Mouse (Mus musculus) adrenal gland, adult 2 months (tissue): ENCODE data around the gene Fat3. TPM values are rescaled to one million over a fixed set of nuclear protein-coding genes. Genes with fewer than 3 reads are reported as not detected.

Source experiments
- DNase-seq: peaks from one replicate; pipeline ENCODE4 v3.0.0; 2021
- polyA plus RNA-seq: library from polyadenylated mRNA; depleted of rRNA; stranded (reverse); fragments of >200 nt; gene quantifications from 2 replicates; pipeline ENCODE4 v1.2.3, GENCODE M21; 2012
- total RNA-seq, 2 experiments: library from RNA; stranded (reverse); gene quantifications; 2 replicates each; pipeline ENCODE4 v1.2.3; 2021

Gene Fat3
- total and polyA plus RNA-seq, 3 experiments = 0.99 to 3.0 (median 2.5) TPM

DNA sequence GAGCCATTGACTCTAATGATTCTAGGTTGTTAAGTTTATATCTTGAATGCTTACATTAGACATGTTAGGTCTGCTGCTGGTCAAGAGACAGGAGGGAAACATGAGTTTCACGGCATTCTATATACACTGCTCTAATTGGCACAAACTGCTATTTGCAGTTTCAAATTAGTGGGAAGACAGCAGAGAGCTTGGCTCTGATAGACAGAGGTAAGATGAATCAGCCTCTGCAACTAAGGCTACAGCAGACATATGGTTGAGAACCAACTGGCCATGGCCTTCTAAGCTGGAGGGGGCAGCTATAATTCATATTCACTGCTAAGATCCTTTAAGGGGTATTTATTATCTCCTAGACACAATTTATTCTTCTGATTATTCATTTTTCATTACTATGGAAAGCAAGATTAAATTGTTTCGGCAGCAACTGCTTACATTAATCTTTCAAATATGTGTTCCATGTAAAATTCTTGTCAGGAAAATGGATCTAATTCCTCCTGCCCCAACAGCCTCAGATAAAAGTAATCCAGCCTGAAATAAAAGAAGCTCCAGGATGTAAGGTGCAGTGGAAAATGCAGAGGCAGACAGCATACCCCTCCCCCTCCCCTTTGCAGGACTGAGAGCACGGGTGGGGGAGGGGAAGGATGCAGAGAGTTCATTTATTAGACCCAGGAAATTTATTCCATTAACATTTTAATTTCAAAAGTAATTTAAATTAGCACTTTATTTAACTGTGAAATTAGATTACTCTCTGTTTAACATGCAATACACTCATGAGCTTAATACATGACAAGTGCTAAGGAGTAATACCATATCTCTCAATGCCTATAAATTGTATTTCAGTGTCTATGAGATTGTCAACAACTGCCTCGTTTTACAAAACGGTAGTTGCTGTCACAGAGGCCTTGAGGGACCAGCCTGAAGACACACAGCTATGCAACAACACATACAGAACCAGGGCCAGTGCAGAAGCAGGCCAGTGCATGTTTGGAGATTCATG is 189.9 kb downstream of the Fat3 start:
- DNase-seq = no peak

DNA sequence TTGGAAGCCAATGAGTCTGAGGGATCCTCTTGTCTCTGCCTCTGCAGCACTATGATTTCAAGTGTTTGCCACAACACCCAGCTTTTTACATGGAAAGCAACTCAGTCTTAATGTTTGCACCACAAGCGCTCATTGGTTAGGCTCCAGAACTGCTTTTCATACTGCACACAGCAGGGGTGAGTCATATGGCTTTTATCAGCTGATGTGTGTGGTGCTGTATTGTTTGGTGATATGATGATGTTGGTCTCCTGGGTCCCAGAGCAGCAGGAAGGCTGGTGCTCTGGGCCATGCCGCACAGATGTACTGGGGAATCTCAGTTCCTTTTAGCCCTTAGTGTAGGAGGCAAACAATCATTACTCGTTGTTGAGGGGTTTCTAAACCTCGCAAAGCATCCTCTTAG is 190.8 kb downstream of the Fat3 start:
- no peak for DNase-seq

- no peak for DNase-seq
Observed at GRCm38 (mm10) chr9:16307789-16308188, 193.3 kb downstream of the Fat3 start.

DNA sequence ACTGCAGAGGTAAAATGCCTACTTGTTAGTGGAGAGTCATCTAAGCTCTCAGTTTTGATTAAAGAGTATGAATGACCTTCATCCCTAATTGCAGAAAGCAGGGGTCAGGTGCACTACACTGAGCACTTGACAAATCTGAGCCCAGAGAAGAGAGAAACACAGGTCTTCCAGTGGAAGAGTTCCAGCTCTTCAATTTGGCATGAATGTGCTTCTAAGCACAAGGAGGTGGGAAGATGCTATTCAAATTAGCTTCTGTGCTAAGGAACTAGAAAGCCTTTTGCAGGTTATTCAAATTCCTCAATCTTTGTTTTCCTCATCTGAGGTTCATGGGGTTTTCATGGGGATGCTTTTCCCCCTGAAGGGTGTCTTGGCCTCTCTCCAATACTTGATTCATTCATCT is 194.9 kb downstream of the Fat3 start:
- no peak for DNase-seq

DNA sequence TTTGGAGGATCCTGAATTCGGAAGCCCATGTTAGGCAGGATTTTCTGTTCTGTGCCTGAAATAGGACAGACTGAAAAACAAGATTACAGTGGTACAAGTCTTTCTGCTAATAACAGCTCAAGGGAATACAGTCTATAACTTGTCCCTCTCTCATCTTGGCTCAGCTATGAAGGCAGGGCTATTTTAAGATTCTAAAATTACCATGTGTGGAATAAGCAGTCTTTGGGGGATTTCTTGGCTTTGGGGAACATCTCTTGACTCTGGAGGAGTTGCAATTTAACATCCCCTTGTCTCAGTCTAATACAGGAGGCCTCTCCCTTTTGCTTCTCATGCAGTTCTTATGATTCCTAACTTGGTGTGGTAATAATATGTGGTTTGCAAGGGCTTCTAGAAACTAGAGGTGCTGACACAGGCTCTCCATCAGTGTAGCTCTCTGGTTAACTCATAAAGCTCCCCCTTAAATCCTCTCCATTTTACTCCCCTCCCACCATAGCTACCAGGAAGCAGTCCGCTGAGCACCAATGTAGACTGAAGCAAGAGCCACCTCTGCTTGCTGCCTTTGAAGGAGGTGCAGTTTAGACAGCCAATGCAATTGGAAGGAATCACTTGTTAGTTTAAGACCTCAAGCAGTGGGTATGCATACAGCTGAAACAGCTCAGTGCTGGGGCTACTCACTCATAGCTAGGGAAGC is 195.5 kb downstream of the Fat3 start:
- DNase-seq = no peak

GRCm38 (mm10) chr9:16304949-16305348 is 196.1 kb downstream of the Fat3 start:
- DNase-seq = no peak

- no peak for DNase-seq
Observed at GRCm38 (mm10) chr9:16302484-16302883, 198.6 kb downstream of the Fat3 start.

DNA sequence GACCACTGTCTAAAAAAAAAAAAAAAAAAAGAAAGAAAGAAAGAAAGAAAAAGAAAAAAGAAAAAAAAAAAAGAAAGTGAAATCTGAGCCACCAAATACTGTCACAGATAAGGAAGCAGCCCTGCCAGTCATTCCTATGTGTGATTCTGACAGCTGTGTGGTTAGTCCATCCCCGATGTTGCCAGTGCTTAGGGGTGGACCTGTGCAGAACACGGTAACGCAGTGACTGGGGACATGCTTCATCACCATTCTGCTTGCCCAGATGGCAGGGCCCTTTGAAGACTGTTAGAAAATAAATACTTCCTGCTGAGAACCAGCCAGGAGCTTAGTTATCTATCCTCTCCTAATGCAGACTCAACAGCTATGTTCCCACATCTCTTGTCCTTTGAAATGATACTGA is 203.2 kb downstream of the Fat3 start:
- no peak for DNase-seq

- DNase-seq = no peak
Observed at GRCm38 (mm10) chr9:16293928-16294806, 206.9 kb downstream of the Fat3 start.

GRCm38 (mm10) chr9:16292492-16292891 is 208.6 kb downstream of the Fat3 start:
- no peak for DNase-seq

GRCm38 (mm10) chr9:16290911-16291310 is 210.2 kb downstream of the Fat3 start:
- peak; percentile 49 for DNase-seq

DNA sequence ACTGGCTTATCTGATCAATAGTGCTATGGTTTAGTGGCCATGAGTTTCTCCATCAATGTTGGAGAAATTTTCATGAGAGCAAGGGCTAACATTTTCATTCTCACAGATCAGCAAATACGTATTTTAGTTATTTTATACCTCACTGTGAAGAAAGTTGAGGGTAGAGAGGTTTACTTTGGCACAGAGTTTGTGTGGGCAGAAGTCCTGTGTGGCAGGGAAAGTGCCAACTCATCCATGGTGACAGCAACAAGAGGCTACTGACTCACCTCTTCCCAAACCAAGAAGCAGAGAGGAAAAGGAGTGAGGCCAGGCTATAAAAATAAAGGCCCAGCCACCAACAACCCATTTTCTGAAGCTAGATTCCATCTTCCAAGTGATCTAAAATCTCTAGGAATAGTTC is 218.1 kb downstream of the Fat3 start:
- DNase-seq = peak; percentile 7

DNA sequence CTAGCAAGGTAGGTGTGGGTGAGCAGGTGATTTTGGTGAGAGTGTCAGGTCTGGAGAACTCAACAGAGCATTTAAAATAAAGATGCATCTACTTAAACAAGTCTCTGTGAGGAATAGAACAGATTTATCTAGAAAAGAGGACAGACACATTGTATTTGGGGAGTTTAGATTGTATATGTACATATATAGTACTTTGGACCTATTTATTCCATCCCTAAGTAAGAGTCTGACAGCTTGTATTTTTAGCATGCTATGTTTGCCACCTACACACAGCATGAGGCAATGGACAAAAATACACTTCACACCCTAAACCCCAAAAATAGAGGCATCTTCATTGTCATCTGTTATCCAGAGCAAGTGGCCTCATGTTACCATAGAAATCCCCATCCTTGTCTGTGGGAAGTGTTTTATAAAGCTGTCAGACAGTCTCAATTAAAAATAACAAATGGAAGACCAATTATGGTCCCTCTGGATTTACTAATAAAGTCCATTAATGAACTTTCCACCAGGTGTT is 218.7 kb downstream of the Fat3 start:
- DNase-seq = no peak

DNA sequence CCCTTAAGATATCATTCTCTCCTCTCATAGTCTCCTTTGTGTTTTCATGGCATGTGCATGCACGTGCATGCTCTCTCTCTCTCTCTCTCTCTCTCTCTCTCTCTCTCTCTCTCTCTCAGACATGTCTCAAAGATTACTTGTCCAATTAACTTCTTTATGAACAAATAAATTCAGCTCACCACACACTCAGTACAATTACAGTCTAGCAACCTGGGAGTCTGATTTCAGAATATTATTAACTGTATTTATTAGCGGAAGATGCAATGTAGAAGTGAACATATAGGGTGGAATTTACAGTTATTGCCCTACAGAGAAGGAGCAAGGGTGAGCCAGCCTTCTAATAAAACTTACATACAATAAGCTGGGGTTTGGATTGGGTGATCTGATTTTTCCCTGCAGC is 225.5 kb downstream of the Fat3 start:
- no peak for DNase-seq

GRCm38 (mm10) chr9:16274130-16274529 is 227.0 kb downstream of the Fat3 start:
- DNase-seq = no peak

- no peak for DNase-seq
Observed at GRCm38 (mm10) chr9:16272810-16273209, 228.3 kb downstream of the Fat3 start.

DNA sequence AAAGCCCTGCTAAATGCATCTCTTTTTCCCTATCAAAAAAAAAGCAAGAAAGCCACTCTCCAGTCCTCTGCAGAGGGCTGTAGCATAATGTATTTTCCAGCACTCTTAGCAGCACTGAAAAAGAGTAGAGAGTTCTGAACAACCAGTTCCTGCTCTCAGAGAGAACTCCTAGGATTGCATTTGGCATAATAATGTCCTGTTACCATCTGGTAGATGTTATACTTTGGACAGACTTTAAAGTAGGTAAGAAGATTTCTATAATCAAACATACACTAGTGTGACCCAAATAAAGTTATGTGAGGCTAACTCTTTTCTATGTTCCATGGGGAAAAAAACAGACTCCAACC is 230.3 kb downstream of the Fat3 start:
- no peak for DNase-seq

DNA sequence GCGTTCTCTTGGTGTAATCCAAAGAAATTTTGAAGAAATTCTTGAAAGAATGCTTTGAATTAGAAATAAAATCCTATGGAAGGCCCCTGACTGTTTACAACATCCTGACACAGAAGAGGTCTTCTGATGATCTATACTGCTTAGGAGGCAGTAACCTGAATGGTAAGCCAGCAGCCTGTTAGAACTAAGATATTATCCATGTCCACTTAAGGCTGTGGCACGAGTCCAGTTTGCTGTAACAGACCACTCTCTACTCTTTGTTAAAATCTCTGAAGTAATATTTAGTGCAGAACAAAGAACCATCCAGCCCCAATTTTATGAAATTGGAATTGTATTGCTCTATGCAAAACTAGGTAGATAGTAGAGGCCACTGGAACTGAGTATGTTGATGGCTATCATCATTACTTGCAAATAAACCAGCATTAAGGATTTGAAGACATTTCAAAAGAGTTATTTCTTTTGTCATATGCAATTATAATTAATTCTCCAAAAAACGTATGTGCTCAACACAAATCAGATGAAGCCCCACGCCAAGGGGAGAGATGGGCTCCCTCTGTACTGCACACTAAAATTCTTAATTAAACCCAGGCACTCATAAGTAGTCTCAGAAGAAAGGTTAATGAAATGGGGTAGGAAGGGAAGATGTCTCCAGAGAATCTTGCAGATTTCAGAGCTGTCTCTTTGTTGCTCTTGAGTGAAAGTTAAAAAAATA is 230.9 kb downstream of the Fat3 start:
- DNase-seq = no peak

DNA sequence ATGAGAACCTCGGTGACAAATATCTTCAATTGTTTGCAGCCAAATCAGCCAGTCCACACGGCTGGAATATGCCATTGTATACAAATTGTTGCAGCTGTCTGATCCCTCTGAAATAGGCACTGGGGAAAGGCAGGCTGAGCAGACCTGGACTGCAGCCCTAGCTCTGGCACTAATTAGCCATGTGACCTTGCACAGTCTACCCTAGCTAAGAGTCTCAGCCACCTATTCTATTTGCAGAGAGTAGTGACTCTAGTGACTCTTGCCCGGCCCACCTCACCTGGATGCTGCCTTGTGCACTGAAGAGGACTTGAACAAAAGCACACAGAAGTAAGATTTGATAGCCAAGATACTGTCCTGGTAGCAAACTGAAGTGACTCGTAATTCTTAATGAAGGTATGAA is 235.6 kb downstream of the Fat3 start:
- no peak for DNase-seq

DNA sequence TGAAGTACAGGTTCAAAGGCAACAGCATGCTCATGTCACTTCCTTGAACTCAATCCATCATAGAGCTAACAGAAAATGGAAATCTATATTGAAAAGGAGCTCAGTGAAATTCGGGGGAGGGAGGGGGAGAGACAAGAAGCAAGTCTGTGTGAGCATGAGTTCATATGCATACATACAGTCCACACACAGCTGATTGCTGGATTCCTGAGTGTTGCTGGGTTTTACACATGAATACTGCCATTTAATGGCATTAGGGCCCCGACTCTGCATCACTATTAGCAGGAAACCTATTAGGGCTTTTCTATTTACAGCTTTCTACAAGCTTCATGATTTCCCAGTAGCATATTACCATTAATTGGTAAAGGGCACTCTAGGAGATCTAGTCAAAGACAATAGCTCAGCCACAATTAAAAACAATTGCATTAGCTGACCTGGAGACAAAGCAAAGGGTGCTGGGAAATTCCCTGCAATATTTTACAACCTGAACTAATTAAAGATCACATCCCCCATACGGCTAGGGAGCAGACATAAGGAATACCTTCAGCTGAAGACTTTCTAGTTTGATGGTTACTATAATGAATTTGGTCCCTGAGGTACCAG is 243.7 kb downstream of the Fat3 start:
- no peak for DNase-seq

GRCm38 (mm10) chr9:16256577-16257207 is 244.4 kb downstream of the Fat3 start:
- DNase-seq = no peak
